Mouse (Mus musculus) layer of hippocampus, postnatal 36 days (tissue): Measurements from ENCODE around the gene Pafah1b1. TPM values are rescaled to one million over a fixed set of nuclear protein-coding genes. Genes with fewer than 3 reads are reported as not detected.

Experiments used
- DNase-seq, 2 experiments: peaks; one replicate each; pipeline ENCODE4 v3.0.0; 2022
- total RNA-seq, 2 experiments: library from RNA; stranded (reverse); gene quantifications; 2 replicates each; pipeline ENCODE4 v1.2.3; 2021

The Pafah1b1 gene
- total RNA-seq, 2 experiments from 2014 or later: 398 to 402 TPM

GRCm38 (mm10) chr11:74661641-74662040 is 62.8 kb downstream of the Pafah1b1 start:
- peak in 1 of 2 experiments; percentile 1 for DNase-seq

- no peak for DNase-seq
These were observed 64.1 kb downstream of the Pafah1b1 start for GRCm38 (mm10) chr11:74660336-74660735.

GRCm38 (mm10) chr11:74655941-74656340 is 68.5 kb downstream of the Pafah1b1 start:
- DNase-seq: no peak

GRCm38 (mm10) chr11:74653385-74653784 is 71.1 kb downstream of the Pafah1b1 start:
- no peak for DNase-seq

- DNase-seq: peak; percentile 20 to 45
These were observed 71.7 kb downstream of the Pafah1b1 start for GRCm38 (mm10) chr11:74652791-74653191.

- DNase-seq: no peak
These were observed 73.8 kb downstream of the Pafah1b1 start for GRCm38 (mm10) chr11:74650576-74651100.

GRCm38 (mm10) chr11:74649647-74650551 is 74.6 kb downstream of the Pafah1b1 start:
- peak in 1 of 2 experiments; percentile 41 for DNase-seq

- DNase-seq: peak; percentile 97 to 99
These were observed 75.3 kb downstream of the Pafah1b1 start, which contains the start of gene Cluh for GRCm38 (mm10) chr11:74649095-74649646. Gene Cluh (plus strand): TSS chr11:74649495.

GRCm38 (mm10) chr11:74648676-74649075 is 75.8 kb downstream of the Pafah1b1 start:
- no peak for DNase-seq

- no peak for DNase-seq
These were observed 76.5 kb downstream of the Pafah1b1 start for GRCm38 (mm10) chr11:74647966-74648365.

- DNase-seq: no peak
These were observed 84.8 kb downstream of the Pafah1b1 start for GRCm38 (mm10) chr11:74639628-74640027.

- DNase-seq: no peak
These were observed 85.6 kb downstream of the Pafah1b1 start for GRCm38 (mm10) chr11:74638791-74639411.

GRCm38 (mm10) chr11:74637971-74638790 is 86.3 kb downstream of the Pafah1b1 start:
- peak; percentile 65 to 66 for DNase-seq

- DNase-seq: no peak
These were observed 87.0 kb downstream of the Pafah1b1 start for GRCm38 (mm10) chr11:74637486-74637885.

GRCm38 (mm10) chr11:74634490-74635275 is 89.8 kb downstream of the Pafah1b1 start:
- peak in 1 of 2 experiments; percentile 49 for DNase-seq

- no peak for DNase-seq
These were observed 92.3 kb downstream of the Pafah1b1 start for GRCm38 (mm10) chr11:74631880-74632789.

GRCm38 (mm10) chr11:74627481-74627880 is 97.0 kb downstream of the Pafah1b1 start:
- DNase-seq: no peak

GRCm38 (mm10) chr11:74625333-74625732 is 99.1 kb downstream of the Pafah1b1 start:
- no peak for DNase-seq
